Mouse (Mus musculus) mesoderm, embryonic 11.5 days (tissue): ENCODE results near the gene Bhlha15.

Source experiments
- DNase-seq: peaks from one replicate; pipeline ENCODE4 v3.0.0-alpha.2; 2012; ENCODE audit warnings: low read depth, low spot score

Bhlha15 gene

GRCm38 (mm10) chr5:144232531-144232930, 42.4 kb downstream of the Bhlha15 start:
- no peak for DNase-seq

- DNase-seq: no peak
Observed at GRCm38 (mm10) chr5:144234222-144234621, 44.1 kb downstream of the Bhlha15 start.

- no peak for DNase-seq
Observed at GRCm38 (mm10) chr5:144234714-144235113, 44.6 kb downstream of the Bhlha15 start.

- no peak for DNase-seq
Observed at GRCm38 (mm10) chr5:144238969-144239368, 48.9 kb downstream of the Bhlha15 start.
